Mouse (Mus musculus) midbrain, embryonic 16.5 days (tissue): ENCODE results near the gene Utp14b. TPM values are rescaled to one million over a fixed set of nuclear protein-coding genes. Genes with fewer than 3 reads are reported as not detected.

Experiments
- ATAC-seq: fragments of 200-750 bp; cut with Nextera tagmentation; 2 replicates; pipeline ENCODE4 v1.8.0; 2017; ENCODE audit warnings: moderate TSS enrichment
- H3K27ac ChIP-seq: fragments of 300-500 bp; sonication (generic); 2 replicates; pipeline ENCODE4 v1.5.1; 2014; ENCODE audit warnings: mild to moderate bottlenecking, low read length, mixed read lengths
- H3K27me3 ChIP-seq: fragments of 300-500 bp; sonication (generic); 2 replicates; pipeline ENCODE4 v1.6.1; 2014; ENCODE audit warnings: low read depth, low read length, mixed read lengths; ENCODE audit not compliant: control insufficient read depth, insufficient read depth
- H3K36me3 ChIP-seq: fragments of 300-500 bp; sonication (generic); 2 replicates; pipeline ENCODE4 v1.6.1; 2014; ENCODE audit warnings: mild to moderate bottlenecking, low read length, moderate library complexity, mixed read lengths; ENCODE audit not compliant: control insufficient read depth, insufficient read depth
- H3K4me1 ChIP-seq: fragments of 300-500 bp; sonication (generic); 2 replicates; pipeline ENCODE4 v1.6.1; 2014; ENCODE audit warnings: mild to moderate bottlenecking, low read length, mixed read lengths; ENCODE audit not compliant: control insufficient read depth, insufficient read depth
- H3K4me2 ChIP-seq: fragments of 300-500 bp; sonication (generic); 2 replicates; pipeline ENCODE4 v1.6.1; 2014; ENCODE audit warnings: mild to moderate bottlenecking, low read length, mixed read lengths
- H3K4me3 ChIP-seq: fragments of 300-500 bp; sonication (generic); 2 replicates; pipeline ENCODE4 v1.5.1; 2014; ENCODE audit warnings: low read depth, mild to moderate bottlenecking, low read length, moderate library complexity, mixed read lengths
- H3K9ac ChIP-seq: fragments of 300-500 bp; sonication (generic); 2 replicates; pipeline ENCODE4 v1.6.1; 2014; ENCODE audit warnings: low read depth, low read length, mixed read lengths
- H3K9me3 ChIP-seq: fragments of 300-500 bp; sonication (generic); replicated peaks from 2 replicates; pipeline ENCODE4 v1.6.1; 2014; ENCODE audit warnings: mild to moderate bottlenecking, low read length, mixed read lengths; ENCODE audit not compliant: control insufficient read depth, poor library complexity, severe bottlenecking
- WGBS: fragments of 180-500 bp; shearing (Covaris S2); extraction: QIAGEN DNeasy Blood & Tissue Kit; methylation state at CpG from one replicate; pipeline ENCODE4 v1.1.7; 2014; 5-methylcytosine and 5-hydroxymethylcytosine counted together
- polyA plus RNA-seq: library from polyadenylated mRNA; unstranded; fragments of >200 nt; fragmentation: Nextera tagmentation; extraction: Ambion mirVana; gene quantifications from 2 replicates; pipeline ENCODE4 v1.2.1, GENCODE M21; 2015

The Utp14b gene
- 1.6 and 1.8 TPM in 2 replicates for polyA plus RNA-seq

GRCm38 (mm10) chr1:78657671-78658440 is at the start of gene Utp14b, which contains the start of gene Acsl3:
Gene Utp14b (plus strand): TSS chr1:78658038.
Gene Acsl3 (plus strand): TSS chr1:78657825.
- Histone ChIP-seq H3K27me3 (no peaks in the 10 kb centered on the region), H3K4me2 (peak within 1 kb of the TSS; percentile 89), H3K4me1 (peaks cover 28% of the 10 kb centered on the region), H3K36me3 (no peaks in the 10 kb centered on the region), H3K4me3 (peak within 1 kb of the TSS; percentile 100), H3K27ac (peak within 1 kb of the TSS; percentile 99), H3K9ac (peak within 1 kb of the TSS; percentile 99), H3K9me3 (no peaks in the 10 kb centered on the region)
- WGBS: under 1% methylated on average over 88 of the region's 104 CpGs
- peak; percentile 100 for ATAC-seq

DNA sequence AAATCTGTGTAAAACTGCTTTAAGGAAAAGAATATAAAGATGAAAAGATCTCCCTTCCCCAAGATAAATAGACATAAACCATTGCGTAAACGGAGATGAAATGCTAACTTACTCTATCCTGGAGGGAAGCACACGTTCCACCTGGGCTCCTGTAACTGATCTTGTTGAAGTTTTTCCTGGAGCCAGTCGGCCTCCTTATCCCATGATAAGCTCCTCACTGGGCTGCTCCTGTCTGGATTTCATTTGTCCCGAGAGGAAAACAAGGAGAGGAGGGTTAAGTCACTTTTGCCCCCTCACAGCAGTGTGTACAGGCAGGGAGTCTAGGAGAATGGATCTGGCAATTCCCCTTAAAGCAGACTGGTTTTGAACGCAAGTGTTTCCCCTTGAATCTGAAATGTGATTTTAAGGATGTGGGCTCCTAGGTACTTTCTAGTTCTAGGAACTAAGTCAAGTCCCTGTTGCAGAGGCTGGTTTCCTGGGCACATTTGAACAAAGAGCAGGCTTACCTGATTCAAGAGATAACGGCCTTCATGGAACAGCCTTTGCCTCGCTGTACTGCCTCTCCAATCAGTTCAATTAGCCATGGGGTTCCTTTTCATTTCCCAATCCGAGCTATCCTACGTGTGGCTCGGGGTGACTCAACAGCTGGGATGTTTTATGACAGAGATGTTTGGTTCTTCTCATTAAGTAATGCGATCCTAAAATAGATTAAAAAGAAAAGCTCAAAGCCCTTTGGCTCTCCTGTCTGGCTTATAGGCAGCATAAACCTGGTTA is 48.5 kb upstream of the Utp14b start:
- WGBS: 35% methylated on average over 12 of the region's 12 CpGs
- ATAC-seq: no peak
- Histone ChIP-seq H3K9ac (no peak overlapping the region), H3K27ac (no peak overlapping the region), H3K4me3 (no peak overlapping the region), H3K9me3 (no peaks in the 10 kb centered on the region), H3K4me1 (no peaks in the 10 kb centered on the region), H3K4me2 (no peak overlapping the region), H3K36me3 (no peaks in the 10 kb centered on the region), H3K27me3 (no peaks in the 10 kb centered on the region)

DNA sequence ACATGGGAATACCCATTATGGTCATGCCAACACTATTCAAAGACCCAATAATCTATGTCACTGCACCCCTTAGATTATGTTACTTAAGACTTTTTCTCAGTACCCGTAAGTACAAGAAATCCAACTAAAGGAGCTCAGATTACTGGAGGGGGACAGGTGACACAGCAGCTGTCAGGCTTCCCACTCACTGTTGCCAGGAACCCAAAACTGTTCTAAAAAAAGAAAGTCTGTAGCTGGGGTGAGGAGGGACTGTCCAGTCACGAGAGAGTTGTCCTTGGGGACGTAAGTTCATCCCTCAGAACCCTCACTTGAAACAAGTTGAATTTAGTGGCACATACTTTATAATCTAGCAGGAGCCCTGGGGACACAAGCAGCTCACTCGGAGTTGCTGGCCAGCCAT is 46.8 kb upstream of the Utp14b start:
- no peak for ATAC-seq
- Histone ChIP-seq H3K4me2 (no peak overlapping the region), H3K9ac (no peak overlapping the region), H3K27ac (no peak overlapping the region), H3K9me3 (no peaks in the 10 kb centered on the region), H3K4me3 (no peak overlapping the region), H3K4me1 (no peaks in the 10 kb centered on the region), H3K36me3 (no peaks in the 10 kb centered on the region), H3K27me3 (no peaks in the 10 kb centered on the region)
- WGBS: 77% methylated on average over 4 of the region's 4 CpGs

GRCm38 (mm10) chr1:78612959-78613358 is 44.9 kb upstream of the Utp14b start:
- no peak overlapping the region for H3K27ac ChIP-seq
- H3K9me3 ChIP-seq: no peaks in the 10 kb centered on the region
- ATAC-seq: no peak
- H3K4me3 ChIP-seq: no peak overlapping the region
- WGBS: 86% methylated on average over 1 of the region's 1 CpGs
- no peaks in the 10 kb centered on the region for H3K4me1 ChIP-seq
- no peak overlapping the region for H3K9ac ChIP-seq
- H3K36me3 ChIP-seq: no peaks in the 10 kb centered on the region
- H3K4me2 ChIP-seq: no peak overlapping the region
- H3K27me3 ChIP-seq: no peaks in the 10 kb centered on the region

DNA sequence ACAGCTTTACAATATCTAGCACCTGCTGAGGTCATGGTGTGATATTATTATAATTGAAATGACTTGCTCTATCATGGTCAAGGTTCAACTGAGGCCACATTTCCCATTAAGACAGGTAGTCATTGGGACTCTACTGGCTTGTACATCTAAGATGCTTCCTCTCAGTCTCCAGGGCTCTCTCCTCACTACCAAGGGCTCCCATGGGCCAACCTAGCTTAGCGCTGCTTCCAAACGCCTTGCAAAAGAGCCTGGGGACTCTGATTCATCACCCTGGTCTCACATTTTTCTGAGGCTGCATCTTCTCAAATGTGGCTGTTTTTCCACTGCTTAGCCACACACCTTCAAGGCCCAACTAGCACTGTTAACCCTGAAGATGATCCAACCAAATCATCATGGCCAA is 33.5 kb upstream of the Utp14b start:
- no peak overlapping the region for H3K4me3 ChIP-seq
- H3K4me2 ChIP-seq: no peak overlapping the region
- H3K27me3 ChIP-seq: no peaks in the 10 kb centered on the region
- ATAC-seq: no peak
- H3K9me3 ChIP-seq: no peaks in the 10 kb centered on the region
- 91% methylated on average over 2 of the region's 2 CpGs for WGBS
- H3K27ac ChIP-seq: no peak overlapping the region
- H3K9ac ChIP-seq: no peak overlapping the region
- H3K36me3 ChIP-seq: no peaks in the 10 kb centered on the region
- no peaks in the 10 kb centered on the region for H3K4me1 ChIP-seq

DNA sequence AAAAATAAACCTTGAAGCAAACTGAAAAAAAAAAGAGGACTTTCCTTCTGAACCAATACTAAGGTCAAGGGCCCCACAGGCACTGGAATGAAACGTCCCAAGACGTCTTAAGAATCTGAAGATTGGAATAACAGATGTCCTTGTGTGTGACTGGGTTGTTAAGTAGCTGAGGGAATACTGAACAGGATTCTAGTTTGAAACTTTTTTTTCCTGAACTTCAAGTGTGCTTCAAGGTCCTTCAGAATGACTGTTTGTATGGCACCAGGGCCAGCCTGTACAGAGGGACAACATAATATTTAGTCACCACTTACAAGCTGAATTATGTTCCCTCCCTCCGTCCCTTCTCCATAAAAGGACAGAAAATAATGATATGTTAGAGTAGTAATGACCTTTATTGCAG is 23.4 kb upstream of the Utp14b start:
- Histone ChIP-seq H3K27ac (no peak overlapping the region), H3K4me3 (no peak overlapping the region), H3K9me3 (no peaks in the 10 kb centered on the region), H3K36me3 (no peaks in the 10 kb centered on the region), H3K4me2 (no peak overlapping the region), H3K4me1 (no peaks in the 10 kb centered on the region), H3K27me3 (no peaks in the 10 kb centered on the region), H3K9ac (no peak overlapping the region)
- ATAC-seq: no peak
- WGBS: 62% methylated on average over 3 of the region's 3 CpGs

GRCm38 (mm10) chr1:78640871-78641270 is 17.0 kb upstream of the Utp14b start:
- H3K27me3 ChIP-seq: no peaks in the 10 kb centered on the region
- H3K27ac ChIP-seq: no peak overlapping the region
- no peak overlapping the region for H3K4me2 ChIP-seq
- no peak overlapping the region for H3K4me3 ChIP-seq
- ATAC-seq: no peak
- H3K36me3 ChIP-seq: no peaks in the 10 kb centered on the region
- no peak overlapping the region for H3K9ac ChIP-seq
- H3K4me1 ChIP-seq: no peaks in the 10 kb centered on the region
- no peaks in the 10 kb centered on the region for H3K9me3 ChIP-seq

- no peak for ATAC-seq
- 95% methylated on average over 3 of the region's 3 CpGs for WGBS
- H3K4me1 ChIP-seq: no peaks in the 10 kb centered on the region
- no peak overlapping the region for H3K27ac ChIP-seq
- no peaks in the 10 kb centered on the region for H3K27me3 ChIP-seq
- H3K4me3 ChIP-seq: no peak overlapping the region
- H3K36me3 ChIP-seq: no peaks in the 10 kb centered on the region
- H3K9me3 ChIP-seq: no peaks in the 10 kb centered on the region
- H3K9ac ChIP-seq: no peak overlapping the region
- no peak overlapping the region for H3K4me2 ChIP-seq
Observed at GRCm38 (mm10) chr1:78641791-78642190, 16.0 kb upstream of the Utp14b start.

DNA sequence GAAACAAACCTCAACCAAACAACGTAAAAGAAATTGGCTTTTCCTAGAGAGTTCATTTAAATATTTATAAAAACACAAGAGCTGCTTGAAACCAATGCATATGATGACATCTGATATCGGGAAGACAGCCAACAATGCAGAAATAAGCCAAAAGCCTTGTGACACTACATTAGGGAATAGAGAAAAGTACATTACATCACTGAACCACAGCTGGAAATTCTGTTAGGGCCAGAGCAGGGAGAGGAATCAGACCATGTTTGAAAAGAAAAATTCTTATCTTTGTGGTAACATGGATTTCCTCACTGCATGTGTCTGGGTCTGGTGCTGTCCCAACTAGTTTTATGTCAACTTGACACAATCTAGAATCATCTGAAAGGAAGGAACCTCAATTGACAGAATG is 15.6 kb upstream of the Utp14b start:
- Histone ChIP-seq H3K36me3 (no peaks in the 10 kb centered on the region), H3K27ac (no peak overlapping the region), H3K4me2 (no peak overlapping the region), H3K4me1 (no peaks in the 10 kb centered on the region), H3K27me3 (no peaks in the 10 kb centered on the region), H3K4me3 (no peak overlapping the region), H3K9ac (no peak overlapping the region), H3K9me3 (no peaks in the 10 kb centered on the region)
- WGBS: 82% methylated on average over 2 of the region's 2 CpGs
- ATAC-seq: no peak
